Mouse (Mus musculus) natural killer cell, adult 2 months (primary cell): ENCODE data around the gene Neurl3.

Experiments used
- DNase-seq, 2 experiments: peaks; one replicate each; pipeline ENCODE4 v3.0.0; 2022; ENCODE audit warnings: low spot score in 2 of 2

Neurl3 gene

DNA sequence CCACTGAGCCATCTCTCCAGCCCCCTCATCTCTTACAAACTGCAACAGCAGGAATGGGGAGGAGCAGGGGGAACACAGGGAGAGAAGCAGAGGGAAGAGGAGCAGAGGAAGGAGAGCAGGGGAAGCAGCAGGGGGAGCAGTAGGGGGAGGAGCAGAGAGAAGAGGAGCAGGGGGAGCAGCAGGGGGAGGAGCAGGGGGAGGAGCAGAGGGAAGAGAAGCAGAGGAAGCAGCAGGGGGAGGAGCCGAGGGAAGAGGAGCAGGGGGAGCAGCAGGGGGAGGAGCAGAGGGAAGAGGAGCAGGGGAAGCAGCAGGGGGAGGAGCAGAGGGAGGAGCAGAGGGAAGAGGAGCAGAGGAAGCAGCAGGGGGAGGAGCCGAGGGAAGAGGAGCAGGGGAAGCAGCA is 15.8 kb downstream of the Neurl3 start:
- no peak for DNase-seq

DNA sequence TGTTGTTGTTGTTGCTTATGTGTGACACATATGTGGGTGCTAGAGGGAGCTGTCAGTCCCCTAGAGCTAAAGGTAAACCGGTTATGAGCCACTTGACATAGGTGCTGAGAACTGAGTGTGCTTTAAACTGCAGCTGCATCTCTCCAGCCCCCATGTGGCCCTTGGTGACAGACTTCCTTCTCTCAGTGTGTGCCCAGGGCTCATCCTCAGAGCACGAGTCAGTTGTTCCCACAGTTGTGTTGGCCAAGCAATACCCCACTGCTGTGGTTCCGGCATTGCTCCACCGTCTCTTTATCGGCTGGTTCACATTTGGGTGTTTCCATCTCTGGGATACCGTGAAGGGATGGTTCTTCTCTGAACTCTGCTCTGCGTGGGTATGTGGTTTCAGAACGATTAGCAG is 17.2 kb downstream of the Neurl3 start:
- DNase-seq: no peak

DNA sequence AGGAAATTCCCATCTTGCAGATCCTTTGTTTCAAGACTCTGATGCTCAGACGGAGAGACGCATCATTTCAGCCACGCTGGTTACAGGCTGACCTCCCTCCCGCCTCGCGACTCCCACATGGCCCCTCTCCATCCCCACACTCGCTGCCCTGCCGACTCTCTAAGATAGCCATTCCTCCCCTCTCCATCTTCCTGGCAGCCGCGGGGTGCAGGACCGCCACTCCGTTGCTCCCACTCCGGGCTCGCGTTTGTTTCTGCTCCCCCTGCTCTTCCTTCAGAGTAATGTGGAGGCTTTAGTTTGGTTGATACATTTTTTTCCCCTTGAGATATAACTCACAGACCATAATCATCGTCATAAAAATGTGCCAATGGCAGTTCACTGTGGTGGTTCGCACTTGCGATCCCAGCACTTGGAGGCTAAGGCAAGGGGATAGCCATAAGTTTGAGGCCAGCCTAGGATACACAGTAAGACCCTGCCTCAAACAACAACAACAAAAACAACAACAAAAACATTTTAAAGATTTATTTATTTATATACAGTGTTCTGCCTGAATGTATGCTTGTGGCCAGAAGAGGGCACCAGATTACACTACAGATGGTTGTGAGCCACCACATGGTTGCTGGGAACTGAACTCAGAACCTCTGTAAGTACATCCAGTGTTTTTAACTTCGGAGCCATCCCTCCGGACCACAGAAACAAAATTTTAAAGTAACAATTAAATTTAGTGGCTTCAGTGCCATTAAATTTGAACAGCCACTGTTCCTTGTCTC is 18.4 kb downstream of the Neurl3 start:
- no peak for DNase-seq

DNA sequence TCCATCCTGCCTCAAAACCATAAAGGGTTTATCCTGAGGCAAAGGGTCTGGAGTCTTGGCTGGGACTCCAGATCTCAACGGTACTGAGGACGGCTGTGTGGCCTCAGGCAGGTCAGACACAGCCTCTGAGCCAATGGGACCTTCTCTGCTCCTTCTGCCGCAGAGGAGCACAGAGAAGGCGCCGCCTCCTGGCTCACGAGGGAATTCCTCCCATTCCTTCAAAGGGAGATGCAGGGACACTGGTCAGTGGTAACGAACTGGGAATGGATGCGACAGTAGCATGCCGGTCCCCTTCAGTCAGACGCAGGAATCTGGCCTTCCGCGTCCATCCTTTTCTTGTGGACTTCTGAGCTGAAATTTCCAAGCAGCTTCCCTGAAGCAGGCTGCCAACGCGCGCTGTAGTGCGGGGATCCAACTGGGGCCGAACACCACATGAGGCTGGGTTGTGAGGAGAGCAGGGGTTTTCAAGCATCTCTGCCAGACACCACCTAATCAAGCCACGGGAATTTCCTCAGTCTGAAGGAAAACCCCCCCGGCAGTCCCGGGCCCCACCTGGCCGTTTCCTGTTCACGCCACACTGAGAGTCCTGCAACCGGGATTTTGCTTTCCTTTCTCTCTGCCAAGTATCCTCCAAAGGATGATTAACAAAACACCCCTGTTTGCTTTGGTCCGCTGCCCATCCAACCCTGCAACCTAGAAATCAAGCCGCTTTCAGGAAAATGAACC is 19.7 kb downstream of the Neurl3 start:
- DNase-seq: no peak

DNA sequence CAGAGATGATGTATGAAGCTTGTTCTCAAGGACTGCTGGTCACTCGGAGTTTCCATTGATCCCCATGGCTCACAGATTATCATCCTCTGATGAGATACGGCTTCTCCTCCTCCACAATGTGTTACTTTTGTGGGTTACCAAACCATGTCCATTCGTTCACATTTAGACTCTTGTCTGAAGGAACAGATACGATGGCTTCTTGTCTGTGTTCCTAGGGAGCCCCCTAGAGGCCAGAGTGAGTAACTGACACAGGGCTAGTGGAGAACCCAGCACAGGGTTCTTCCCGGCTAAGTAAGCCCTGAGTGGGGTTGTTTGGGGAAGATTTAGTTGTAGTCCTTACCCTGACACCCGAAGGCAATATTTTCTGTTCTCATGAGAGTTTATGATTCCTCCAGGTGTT is 21.7 kb downstream of the Neurl3 start:
- DNase-seq: peak; percentile 69 to 79

DNA sequence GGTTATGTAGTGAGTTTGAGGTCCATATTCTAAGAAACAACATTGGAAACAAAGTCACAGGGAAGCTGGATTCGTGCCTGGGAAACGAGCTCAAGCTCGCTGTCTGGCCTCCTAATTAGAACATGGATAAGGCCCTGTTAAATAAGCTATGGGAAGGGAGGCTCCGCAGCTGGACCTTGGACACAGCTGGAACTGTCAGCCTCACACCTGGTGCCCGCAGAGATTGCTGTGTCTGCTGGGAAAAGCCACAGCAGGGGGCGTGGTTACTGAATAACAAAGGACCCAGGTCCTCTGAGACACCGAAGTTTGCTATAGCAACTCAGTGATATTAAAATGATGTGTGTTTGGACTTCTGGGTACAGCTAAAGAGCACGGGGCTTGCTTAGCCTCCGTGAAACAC is 23.1 kb downstream of the Neurl3 start:
- no peak for DNase-seq

DNA sequence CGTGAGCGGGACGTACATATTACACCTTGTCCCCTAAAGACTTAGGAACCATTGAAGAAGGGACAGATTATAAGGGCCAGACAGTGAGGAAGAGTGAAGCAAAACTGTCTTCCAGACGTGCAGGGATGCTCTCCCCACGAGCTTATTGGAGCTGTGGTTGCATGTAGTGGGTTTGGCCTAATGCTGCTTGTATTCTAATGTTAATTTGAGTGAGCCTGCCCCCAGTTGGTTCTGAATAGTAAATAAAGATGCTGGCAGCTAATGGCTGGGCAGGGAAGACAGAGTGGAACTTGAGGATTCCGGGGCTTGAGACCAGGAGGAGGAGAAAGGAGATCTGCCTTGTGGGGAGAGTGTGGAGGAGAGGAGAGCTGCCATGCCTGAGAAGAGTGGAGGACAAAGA is 27.8 kb downstream of the Neurl3 start:
- DNase-seq: no peak

DNA sequence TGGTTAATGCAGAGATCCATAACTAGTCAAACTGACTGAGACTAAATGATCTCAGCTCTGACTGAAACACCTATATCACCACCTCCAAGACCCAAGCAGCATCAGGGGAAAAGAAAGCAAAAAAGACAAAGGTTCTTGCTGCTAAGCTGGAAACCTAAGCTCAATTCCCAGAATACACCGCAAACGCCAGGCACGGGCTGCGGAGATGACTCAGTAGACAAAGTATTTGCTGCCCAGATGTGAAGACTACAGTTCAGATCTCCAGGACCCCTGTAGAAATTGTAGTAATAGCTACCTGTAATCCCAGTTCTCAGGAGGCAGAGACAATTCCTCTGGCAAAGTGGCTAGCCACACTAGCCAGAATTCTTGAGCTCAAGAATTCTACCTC is 29.7 kb downstream of the Neurl3 start:
- no peak for DNase-seq

DNA sequence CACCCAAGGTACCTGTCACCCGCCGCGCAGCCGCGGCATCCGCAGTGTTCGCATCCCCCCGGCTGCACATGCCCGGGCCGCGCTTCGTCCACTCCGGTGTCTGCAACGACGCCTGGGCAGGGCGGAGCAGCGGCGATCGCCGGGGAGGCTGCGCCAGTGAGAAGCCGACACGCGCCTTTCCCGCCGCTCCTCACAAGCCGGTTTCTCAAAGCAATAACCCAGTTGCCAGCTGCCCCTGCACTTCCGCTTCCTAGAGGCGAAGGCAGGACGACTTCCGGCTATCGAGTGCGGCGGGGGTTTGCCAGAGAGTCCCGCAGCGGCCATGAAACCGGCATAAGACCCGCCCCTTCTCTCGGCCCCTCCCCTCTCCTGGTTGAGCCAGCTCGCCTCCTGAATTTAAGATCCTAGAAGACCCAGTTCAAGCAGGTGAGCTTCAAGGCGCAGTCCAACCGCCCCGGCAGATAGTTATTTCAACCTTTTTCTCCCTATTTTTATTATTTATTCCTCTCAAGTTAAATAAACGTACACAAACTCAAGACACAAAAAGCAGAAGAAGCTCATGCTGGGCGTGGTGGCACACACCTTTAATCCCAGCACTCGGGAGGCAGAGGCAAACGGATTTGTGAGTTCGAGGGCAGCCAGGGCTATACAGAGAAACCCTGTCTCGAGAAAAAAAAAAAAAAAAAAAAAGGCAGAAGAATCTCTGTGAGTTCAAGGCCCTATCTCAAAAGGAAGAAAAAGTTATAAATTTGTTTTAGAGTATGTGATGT is 30.2 kb downstream of the Neurl3 start, which contains the start of gene Uggt1:
TSS of gene Uggt1 (minus strand) at position 663 of the 770 bp plus-strand sequence.
- peak; percentile 92 to 94 for DNase-seq

DNA sequence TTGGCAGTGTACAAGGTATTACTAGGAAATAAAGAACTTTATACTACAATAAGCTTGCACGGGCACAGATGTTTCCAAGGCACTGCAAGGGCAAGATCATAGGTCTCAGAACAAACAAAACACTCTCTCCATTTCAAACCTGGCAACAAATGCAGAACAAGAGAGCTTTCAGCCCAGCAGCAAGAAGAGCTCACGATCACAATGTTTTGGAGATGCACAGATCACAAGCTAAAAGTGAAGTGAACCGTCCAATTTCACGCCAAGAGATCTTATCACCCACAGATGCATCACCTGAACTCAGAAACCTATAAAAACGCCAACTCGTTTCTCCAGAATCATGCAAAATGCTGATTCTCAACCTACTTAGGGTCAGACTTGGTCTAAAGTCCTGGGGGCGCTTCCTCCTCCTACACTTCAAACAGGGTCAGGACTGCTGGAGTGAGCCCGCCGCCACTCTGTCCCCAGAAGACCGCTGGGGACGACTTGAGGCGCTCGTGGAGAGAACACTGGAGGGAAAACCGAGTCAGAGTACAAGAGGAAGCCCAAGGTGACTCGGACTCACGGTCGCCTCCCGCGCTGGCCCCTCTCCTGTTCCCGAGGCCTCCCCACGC is 30.9 kb downstream of the Neurl3 start:
- no peak for DNase-seq

DNA sequence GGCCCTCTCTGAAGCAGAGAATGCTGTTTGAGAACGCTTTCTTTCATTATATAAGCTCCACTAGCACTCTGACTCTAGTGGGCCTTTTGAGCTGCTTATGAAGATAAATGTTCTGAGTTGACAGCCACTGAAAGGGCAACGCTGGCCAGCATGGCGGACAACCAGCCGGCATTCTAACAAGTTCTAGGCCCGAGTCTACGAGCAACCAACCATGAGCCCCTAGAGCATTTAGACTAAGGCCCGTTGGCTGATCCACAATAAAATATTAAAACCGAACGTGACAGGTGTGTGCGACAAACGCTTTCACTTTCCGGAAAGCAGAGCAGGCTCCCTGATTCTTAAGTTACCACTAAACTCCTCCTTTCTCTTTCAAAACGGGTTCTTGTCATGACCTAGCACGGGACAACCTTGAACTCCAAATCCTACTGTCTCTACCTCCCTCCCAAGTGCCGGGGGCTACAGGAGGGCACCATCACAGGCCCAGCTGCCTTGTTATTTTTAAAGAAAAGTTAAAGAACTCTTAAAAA is 32.5 kb downstream of the Neurl3 start:
- DNase-seq: no peak

DNA sequence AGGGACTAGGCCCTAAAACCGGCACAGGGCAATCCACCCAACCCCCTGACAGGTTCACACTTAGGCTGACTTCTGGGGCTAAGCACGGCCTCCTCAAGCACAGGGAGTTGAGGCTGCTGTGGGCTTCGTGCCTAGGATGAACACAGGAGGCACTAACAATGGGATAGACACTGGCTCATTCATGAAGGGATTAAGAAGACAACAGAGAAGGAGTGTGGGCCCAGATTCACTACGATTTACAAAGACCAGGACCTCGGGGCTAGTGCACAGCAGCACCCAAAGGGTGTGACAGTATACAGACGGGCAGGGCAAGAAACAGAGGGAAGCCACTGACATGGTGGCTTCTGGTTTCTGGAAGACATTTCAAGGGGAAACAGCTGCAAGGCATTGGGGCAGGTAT is 34.3 kb downstream of the Neurl3 start:
- no peak for DNase-seq

DNA sequence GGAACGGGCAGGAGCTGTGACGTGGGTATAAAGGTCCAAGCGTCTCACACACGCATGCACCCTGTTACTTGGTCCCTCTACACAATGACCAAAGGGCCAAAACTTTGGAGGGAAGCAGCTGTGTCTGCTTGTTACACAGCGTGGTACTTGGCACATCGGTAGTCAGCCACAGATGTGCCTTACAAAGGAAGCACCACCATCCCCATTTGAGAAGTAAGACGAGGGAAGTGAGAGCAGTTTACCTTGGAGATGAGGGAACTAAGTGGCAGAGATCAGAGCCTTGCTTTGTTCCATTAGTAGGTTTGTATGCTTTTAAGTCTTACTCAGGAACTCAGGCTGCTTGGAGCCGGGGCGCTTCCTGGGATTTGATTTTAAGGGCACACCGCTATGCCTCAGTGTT is 35.1 kb downstream of the Neurl3 start:
- DNase-seq: no peak

DNA sequence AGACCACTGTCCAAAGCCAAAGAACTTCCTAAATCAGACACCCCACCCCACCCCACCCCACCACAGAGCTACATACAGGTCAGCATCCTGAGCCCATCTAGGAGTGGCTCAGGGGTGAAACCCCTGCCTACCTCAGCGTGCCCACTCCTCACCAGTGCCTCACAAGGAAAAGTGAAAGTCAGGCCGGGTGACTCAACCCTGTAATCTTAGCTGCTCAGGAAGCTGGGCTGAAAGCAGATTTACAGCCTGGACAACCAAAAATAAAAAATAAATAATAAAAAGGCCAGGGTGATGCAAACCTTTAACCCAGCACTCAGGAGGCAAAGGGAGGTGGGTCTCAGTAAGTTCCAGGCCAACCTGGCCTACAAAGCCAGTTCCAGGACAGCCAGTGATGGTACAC is 38.6 kb downstream of the Neurl3 start:
- DNase-seq: no peak

DNA sequence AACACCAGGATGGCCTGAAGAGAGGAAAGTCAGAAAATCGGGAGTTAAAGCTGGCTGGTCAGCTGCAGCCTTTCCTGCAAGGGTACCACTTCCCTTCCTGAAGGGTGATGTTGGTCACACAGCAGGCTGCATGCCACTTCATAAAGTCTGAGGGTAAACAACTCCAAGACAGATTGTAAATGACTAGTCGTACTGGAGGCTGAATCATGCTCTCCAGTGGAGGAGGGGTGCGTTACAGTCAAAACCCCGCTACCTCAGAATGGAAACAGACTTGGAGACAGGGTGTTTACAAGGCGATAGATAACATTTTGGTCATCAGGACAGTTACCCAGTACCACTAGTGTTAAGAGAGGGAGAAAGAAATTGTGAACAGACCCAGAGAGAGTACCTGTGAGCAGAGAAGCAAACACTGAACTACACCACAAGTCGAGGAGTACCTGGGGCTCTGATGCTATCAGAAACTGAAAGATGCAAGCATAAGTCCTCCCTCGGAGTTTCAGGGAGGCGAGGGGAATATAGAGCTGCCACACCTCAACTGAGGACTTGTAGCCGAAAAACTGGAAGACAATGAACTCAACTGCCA is 39.3 kb downstream of the Neurl3 start:
- no peak for DNase-seq

DNA sequence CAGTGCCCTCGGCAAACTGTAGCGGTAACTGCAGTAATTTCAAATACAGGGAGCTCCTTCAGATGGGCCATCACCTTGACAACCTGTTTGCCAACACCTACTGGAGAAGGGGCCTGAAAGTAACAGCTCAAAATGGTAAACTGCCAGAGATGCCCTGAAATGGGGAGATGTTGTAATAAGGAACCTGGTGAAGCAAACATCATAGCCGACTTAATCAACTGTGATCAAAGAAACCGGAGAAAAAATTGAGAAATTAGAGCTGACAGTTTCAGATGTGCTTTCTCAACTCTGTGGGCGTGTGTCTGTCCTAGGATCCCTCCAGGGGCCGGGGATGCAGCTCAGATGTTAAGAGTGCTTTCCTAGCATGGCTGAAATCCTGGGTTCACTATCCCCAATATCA is 41.3 kb downstream of the Neurl3 start:
- DNase-seq: no peak

DNA sequence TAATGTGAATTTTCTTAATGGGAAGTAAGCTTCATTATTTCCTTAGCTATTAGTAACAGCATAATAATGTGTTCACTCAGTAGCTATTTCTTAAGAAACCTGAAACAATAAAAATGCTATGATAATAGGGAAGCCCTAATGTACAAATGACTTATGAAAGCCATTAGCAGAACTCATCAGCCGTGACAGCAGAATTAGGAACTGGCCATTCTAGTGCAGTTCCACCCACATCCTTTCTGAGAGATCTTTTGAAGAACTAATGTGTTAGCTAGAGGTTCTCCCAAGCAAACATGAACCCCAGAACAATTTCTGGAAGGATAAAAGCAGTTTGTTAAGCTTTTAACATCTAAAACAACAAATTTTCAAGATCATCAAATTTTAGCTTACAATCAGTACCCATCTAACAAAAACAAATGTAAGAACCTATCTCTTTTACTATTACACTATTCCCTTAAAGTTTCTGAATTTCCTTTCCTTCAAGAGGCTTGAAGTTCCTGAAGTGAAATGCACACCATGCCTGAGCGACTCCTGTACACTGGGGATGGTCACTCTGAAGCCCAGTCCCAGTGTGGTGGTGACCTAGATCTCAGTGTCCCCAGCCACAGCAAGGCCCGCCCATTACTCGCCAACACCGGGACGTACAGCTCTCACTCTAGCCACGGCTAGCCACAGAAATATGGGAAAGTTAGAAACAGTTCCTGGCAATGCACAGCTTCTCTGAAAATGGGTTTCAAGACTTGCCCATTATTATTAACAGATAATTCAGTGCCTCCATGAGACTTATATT is 43.4 kb downstream of the Neurl3 start:
- DNase-seq: peak in 1 of 2 experiments; percentile 6

DNA sequence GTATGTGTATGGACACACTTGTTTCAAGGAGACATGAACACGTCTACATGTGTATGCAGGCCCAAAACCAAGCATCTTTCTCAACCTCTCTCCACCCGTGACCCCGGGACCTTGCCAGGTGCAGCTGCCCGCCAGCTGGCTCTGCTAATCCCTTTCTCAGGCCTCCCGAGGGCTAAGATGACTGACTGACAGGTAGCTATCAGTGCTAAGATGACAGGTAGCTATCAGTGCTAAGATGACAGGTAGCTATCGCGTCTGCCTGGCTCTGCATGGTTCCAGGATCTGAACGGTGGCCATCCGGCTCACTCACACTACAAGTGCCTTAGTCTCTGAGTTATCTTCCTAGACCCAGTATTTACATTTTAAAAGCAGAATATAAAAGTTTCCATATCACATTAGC is 46.0 kb downstream of the Neurl3 start:
- DNase-seq: no peak

DNA sequence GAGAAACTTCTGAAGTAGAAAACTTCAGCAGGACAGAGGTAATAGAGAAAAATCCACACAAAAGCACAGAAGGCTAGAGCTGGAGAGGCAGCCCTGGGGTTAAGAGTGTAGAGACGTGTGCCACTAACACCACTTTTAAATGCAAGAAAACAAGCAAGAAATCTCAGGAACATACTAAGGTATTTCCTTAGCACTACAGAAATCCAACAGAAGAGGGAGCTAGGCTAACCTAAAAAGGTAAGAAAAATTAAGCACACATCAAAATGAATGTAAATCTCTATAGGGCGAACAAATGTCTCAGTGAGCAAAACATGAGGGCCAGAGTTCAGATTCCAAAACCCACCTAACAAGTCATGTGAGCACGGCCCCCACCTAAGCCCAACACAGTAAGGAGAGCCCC is 49.8 kb downstream of the Neurl3 start:
- DNase-seq: no peak
